Mouse (Mus musculus): ENCODE data around the gene Dio1.

DNA sequence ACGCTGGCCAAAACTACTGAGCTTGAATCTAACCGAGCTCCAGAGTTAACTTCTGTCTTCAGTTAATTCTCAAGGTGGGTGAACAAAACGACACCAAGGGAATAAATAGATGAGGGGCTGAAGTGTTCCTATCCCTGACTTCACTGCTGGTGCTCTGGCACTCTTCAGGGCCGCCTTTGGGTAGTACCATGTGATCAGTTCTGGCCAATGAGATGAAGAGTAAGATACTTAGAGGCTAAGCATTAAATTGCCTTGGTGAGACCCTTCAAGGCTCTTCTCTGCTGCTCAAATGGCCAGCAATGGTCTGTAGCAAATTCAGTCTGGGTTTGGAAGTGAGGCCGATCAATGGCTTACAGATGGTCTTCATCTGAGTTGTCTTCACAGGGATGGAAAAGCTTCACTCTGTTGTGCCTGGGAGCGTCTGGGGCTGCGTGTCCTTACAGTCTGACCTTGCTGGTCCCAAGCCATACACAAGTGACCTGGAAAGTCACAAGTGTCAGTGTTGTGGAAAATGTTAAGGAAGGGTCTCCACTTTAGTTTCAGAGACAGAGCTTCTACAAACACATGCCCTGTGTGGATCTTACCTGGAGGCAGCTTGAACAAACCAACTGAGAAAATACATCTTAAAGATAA lies 26.0 kb downstream of the Dio1 start:
- TF ChIP-seq CTCF (IDR thresholded peaks at IDR 0.05) (no peak), EP300 (IDR thresholded peaks at IDR 0.05) (no peak)
